Mouse (Mus musculus): ENCODE results near the gene Josd1. TPM values are rescaled to one million over a fixed set of nuclear protein-coding genes. Genes with fewer than 3 reads are reported as not detected.
A peak's percentile ranks its signal among the peaks of the same experiment; 100 is the strongest.
"Not testable (repeated sequence)": the region's sequence is repeated elsewhere in the genome, so short reads cannot be mapped to it uniquely, and the experiment has no call there.

Gene Josd1
- polyA plus RNA-seq, 2 experiments from 2014 or later, result 2.9 to 3.6 TPM

DNA sequence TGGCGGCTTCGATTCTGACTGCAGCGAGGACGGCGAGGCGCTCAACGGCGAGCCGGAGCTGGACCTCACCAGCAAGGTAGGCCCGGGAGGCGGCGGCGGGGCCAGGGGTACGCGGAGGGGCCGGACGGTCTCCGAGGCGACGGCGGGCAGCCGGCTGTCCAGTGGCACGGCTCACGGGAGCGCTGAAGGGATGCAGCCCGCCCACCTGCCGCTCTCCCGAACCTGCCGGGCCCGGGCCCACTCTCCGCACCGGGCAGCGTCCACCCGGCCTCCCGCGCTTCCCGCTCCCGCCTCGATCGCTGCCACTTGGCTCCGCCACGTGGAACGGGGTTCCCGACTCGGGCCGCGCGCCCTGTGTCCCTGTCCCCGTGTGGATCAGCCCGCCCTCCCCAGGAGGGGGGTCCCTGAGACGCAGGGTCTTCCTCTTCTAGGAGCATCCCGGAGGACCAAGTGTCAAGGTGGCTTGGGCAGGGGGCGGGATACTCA lies 3.3 kb upstream of the Josd1 start:
- no peak for ATAC-seq

DNA sequence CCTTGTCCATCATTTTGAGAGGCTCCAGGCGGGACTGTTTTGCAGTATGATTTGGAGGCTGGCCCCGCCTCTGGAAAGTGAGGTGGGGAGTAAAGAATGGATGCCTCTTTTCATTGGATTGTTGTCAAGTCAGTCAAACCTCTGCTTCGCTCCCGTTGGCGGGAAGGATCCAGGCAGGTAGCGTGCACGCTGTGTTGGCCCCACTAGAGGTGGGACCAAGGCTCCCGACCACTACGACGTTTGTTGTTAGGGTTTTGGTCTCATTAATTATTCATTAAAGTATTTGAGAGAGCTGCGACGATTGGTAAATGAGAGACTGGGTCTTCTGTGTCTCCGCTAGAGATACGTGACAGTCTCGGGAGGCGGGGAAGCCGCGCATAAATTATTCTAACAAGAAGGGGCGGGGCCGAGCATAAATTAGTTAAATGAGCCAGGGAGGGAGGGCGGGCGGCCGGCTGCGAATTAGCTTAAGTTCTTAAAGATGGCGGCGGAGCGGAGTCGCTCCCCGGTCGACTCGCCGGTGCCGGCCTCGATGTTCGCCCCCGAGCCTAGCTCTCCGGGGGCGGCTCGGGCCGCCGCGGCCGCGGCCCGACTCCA lies 2.8 kb upstream of the Josd1 start, which contains the start of gene Gtpbp1:
TSS of gene Gtpbp1 (plus strand) at position 420 of the 597 bp plus-strand sequence.
- ATAC-seq, result peak; percentile 78

DNA sequence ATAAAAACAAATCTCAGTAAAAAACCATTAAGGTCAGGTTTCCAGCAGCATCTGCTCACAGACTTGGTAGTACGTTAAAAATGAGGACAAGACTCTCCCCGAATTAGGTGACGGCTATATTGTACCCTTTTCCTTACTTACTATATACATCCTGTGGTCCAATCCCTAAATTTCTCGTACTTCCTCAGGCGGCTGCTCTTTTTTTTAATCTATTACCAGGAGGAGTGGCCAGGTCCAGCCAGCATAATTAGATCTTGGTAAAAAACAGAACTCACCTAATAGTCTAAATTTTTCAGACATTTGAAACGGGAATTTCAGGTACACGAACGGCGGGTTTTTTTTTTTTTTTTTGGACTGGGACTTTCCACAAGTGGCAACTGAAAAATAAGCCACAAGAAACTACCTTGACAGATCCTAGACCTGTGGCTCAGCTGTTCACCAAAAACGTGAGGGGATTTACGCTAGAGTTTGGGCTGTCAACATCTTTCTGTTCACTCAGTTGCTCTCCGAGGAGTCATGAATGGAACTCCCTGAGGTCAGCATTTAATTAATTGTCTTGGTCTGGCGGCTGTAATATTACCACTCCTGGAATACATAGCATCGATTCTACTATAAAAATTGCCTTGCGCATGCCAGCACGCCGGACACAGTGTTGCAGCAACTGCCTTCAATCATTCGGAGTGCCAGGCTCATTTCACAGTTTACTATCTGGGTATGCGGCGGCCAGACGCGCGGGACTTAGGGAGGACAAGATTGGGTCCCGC lies 2.1 kb upstream of the Josd1 start:
- no peak for ATAC-seq

DNA sequence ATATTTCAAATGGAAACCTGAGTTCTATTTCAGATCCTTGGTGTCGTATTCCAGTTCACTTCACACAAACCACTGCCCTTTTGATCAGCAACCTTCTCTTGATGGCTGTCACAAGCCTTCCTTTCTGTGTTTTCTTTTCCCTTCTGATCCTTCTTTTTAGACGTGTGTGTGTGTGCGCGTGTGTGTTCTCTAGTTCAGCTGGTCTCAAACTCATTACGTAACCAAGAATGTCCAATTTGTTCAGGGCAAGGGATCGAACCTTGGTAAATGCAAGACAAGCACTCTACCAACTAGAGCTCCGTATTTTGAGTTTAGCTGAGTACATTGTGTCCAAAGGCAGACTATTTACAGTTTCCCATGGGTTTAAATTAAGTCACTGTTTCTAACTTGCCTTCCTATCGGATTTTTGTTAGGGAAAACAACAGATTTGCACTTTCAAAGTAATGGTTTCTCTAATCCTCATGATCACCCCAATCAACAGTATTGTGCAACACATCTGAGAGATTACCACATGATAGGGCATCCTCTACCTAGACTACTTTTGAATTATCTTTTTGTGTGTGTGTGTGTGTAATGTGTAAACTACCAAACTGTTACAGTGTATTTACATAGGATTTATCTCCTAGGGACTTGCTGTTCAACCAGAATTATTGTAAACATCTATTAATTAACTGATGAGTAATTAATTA lies 693 bp upstream of the Josd1 start:
- ATAC-seq, result no peak

DNA sequence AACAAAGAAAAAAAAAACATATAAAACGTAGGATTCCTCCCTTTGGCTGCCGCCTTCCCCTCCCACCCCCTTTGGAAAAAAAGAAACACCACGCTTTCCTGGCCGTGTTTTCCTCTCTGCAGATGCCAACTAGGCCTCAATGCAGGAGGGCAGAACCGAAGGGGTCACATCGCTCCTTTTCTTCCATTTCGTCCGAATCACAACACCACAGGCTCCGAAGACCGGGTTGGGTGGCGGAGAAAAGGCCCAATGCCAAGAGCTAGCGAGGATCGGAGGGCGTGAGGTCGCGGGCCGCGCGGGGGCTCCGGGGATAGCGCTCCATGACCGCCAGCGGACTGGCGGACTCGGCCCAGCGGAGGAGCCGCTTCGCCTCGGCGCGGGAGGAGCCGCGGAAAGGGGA lies 544 bp downstream of the Josd1 start:
- no peak for ATAC-seq

DNA sequence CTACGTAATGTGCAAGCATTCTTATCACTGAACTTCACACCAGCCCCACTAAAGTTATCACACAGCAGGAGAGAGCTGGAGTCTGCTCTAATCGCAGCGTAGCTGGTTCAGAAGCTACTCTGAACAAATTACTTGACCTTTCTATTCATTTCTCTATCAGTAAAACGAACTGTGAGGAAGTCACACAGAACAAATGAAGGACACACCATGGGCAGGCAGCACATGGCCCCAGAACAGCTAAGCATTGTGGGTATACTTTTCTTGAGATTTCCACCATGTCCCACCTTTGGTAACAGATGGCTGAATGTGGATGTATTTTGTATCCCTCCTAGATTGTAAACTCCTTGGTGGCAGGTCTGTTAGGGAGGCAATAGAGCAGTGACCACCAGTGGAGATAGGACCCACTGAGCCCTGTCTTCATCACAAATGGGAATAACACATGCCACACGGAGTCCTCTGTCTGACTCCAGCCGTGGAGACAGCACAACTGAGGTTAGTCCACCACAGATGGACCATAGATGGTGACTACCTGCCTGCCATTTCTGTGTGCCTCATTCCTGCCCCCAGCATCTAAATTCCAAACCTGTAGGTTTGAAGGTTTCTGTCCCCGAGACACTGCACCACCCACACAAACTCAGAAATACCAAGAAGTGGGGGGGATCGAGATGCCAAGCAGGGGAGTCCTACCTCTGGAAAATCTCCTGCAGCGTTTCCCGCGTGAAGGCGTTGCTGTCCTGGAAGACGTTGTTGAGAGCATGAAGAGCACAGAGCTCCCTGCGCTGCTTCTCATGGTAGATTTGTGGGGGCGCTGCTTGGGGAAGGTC lies 1.5 kb downstream of the Josd1 start:
- ATAC-seq, result no peak

DNA sequence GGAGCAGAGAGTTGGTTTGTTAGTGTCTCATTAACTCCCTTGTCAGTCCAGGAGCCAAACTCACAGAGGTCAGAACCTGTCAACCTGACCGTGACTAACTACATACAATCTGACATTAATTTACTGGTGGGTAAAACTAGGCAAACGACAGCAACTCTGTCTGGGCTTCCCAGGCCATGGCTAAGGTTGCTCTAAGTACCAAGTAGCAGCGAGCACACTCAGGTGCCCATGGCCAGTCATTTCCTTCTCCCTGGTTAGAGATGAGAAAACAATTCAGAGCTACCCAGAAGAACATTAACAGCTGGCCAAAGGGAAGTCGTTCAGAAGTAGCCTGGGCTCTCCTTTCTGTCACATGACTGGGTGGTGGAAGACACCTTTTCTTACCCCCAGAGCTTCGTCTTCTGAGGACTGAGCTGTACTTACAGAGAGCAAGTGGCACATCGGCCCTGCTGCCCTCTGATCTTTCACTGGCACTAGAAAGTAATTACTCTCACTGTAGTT lies 2.5 kb downstream of the Josd1 start:
- no peak for ATAC-seq

DNA sequence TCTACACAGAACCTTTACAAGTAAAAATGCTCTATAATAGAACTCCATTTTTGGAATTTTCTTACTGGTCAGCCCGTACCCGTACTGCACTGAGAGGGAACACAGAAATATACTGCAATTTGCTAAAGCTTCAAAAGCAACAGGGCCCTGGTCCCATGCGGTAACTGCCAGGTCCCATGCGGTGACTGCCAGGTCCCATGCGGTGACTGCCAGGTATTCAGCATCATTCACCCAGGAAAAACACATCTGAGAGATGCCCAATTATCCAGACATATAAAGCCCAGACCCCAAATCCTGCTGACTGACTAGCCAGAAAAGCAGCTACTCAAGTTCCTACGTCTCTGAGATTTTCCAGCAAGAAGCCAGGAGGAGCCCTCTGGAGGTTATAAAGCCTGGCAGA lies 3.1 kb downstream of the Josd1 start:
- ATAC-seq, result no peak

DNA sequence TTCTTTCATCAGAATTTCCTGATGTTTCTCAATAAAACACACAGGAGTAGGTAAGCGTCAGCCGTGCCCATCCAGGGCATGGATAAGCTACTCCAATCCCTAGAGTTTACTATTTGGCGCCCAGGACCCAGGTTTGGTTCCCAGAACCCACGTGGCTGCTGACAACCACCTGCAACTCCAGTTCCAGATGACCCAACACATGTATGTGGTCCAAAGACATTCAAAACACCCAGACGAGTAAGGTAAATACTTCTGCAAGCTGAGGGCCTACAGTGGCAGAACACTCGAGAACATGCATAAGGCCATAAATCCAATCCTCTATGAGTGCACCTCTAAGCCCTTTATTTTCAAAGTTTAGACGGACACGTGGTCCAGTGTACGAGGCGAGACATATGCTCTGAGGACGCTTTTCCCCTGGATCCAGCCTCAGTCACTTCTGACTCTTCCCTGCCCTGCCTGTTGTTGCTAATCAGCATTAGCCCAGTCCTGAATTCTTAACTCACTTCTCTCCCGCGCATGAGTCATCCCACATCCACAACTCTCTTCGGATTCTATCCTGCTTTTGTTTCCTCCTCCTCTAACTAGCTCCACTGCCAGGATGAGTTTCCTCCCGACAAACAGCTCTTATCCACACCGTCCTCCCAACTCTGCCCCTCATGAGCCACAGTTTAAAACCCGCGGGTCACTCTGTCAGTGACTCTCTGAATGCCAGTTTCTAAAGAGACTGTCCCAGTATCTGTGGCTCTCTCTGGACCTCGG lies 3.8 kb downstream of the Josd1 start:
- ATAC-seq, result no peak

DNA sequence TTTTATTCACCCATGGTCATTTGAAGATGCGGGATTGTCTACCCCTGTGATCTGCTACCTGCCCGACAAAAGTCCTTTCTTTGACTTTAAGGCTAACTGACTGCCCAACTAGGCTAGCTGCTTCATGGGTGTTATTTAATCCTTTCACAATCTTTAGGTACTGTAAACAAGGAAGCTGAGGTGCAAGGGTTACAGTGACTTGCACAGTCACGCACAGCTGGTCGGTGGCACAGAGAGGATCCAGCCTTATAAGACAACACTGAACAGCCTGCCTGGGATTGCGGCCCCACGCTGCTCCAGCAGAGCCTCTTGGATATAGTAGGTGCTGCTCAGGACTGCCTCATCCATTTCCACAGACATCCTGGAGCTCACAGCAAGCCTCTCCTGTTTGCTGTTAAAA lies 4.6 kb downstream of the Josd1 start:
- no peak for ATAC-seq

DNA sequence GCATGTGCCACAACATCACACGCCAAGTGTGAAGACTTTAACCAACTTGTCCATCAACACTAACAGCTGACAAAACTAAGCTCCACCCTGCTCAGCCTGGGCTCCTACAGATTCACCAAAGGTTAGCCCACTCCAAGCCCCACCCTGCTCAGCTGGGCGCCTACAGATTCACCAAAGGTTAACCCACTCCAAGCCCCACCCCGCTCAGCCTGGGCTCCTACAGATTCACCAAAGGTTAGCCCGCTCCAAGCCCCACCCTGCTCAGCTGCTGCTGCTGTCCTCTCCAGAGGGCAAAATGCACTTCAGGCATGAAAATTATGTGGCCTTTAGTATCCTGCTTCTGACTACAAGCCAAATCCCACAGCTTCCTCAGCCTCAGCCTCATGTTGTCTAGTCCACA lies 5.7 kb downstream of the Josd1 start:
- no peak for ATAC-seq

DNA sequence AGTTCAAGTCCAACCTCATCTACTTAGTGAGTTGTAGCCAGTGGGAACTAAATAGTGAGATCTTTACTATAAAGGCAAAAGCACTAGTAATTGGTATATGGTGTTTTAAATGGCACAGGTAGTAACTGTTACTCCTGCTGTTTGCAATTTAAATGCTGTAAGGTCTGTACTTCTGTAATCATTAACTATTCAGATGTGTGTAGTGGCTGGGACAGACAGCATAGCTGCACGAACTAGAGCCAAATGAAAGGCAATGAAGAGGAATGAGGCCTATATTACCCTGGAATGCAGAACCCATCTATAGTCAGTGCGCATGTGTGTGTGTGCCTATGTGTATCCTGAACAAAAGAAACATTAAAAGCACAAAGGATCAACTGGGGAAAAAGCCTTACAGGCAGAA lies 9.8 kb downstream of the Josd1 start:
- ATAC-seq, result no peak

DNA sequence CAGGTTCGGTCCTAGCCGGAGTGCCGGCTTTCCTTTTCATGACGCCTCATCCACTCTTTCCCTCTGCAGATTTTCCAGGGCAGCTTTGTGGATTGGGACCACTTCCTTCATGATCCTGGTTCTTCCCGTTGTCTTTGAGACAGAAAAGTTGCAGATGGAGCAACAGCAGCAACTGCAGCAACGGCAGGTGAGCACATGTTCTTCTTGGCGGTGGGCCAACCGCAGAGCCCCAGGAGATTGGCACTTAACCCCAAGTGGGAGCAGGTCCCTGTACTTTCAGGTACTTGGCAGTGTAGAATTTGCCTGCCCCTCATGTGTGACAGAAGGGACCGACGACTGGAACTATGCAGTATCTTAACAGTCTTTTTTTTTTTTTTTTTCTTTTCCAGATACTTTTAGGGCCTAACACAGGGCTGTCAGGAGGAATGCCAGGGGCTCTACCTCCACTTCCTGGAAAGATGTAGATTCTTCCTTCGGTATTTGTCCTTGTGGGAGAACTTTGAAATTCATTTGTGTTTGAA lies 15.8 kb downstream of the Josd1 start:
- ATAC-seq, result not testable (repeated sequence)

DNA sequence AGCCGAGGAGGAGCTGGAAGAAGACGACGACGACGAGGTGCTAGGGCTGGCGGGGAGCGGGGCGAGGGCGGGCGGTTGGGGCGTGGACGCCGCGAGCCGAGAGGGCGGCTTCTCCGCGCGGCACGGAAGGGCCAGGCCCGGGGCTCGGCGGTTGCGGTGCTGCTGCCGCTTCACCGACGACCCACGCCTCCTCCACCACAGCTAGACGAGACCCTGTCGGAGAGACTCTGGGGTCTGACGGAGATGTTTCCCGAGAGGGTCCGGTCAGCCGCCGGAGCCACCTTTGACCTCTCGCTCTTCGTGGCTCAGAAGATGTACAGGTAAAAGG lies 16.8 kb downstream of the Josd1 start:
- ATAC-seq, result peak; percentile 45

DNA sequence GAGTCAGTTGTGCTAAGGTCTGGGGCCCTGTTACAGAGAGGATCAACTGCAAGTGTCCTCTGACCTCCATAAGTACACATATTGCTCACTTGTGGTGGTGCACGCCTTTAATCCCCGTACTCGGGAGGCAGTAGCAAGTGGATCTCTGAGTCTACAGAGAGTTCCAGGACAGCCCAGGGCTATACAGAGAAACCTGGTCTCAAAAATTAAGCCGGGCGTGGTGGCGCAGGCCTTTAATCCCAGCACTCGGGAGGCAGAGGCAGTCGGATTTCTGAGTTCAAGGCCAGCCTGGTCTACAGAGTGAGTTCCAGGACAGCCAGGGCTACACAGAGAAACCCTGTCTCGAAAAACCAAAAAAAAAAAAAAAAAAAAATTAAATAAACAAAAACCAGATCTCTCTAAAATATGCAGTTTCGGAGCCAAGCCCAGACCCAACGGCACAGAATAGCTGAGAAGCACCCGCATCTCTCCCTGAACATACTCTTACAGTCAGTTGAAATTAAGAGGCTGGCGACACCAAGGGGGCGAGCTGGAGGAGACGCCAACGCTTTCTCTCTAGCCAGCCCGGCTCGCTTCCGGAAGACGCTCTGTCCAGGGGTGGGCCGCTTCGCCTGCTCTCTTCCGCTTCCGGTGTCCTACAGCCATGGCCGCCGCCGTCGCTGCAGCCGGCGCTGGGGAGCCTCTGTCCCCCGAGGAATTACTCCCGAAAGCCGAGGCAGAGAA lies 17.3 kb downstream of the Josd1 start, which contains the start of gene Tomm22:
TSS of gene Tomm22 (plus strand) at position 613 of the 723 bp plus-strand sequence.
- ATAC-seq, result peak; percentile 94

DNA sequence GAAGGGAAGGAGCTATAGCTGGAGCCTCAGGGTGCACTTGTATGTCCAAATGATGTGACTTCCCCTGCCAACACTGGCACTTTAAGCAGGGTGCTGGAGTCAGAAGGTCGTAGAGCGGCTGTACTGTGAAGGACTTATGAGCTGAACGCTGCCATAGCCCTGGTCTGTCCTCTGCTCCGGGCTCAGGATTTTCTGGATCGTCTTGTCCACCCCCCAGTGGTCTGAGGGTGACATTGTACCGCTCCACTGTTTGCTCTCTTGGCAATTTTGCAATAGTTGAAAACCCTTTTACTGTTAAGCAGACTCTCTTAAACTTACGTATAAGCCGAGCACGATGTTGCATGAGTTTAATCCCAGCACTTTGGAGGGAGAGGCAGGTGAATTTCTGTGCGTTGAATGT lies 18.5 kb downstream of the Josd1 start:
- ATAC-seq, result no peak

DNA sequence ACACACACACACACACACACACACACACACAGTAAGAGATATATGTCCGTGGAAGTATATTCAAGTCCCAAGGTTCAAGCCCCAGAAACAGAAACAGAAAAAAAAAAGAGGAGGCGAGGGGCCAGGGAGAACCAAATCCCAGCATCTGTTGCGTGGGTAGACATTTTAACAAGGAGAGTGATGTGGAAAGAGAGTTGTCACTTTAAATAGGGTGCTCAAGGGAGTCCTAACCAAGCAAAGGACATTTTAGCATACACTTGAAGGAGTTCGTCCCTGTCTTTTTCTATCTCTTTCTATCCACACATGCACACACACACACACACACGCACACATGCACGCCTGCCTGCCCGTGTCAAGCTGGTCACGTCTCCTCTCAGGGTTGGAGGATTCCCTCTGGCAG lies 23.1 kb downstream of the Josd1 start:
- ATAC-seq, result no peak

DNA sequence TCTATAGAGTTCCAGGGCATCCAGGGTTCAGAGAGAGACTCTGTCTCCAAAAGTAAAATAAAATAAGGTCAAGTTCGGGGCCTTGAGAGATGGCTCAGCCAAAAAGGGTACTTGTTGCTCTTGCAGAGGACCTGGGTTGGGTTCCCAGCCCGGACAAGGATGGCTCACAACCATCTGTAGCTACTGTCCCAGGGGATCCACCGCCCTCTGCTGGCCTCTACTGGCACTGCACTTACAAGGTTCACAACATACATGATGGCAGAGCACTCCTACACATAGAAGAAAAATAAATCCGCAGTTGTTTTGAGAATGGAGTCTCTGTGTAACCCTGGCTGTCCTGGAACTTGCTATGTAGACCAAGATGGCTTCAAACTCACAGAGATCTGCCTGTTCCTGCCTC lies 25.9 kb downstream of the Josd1 start:
- no peak for ATAC-seq

DNA sequence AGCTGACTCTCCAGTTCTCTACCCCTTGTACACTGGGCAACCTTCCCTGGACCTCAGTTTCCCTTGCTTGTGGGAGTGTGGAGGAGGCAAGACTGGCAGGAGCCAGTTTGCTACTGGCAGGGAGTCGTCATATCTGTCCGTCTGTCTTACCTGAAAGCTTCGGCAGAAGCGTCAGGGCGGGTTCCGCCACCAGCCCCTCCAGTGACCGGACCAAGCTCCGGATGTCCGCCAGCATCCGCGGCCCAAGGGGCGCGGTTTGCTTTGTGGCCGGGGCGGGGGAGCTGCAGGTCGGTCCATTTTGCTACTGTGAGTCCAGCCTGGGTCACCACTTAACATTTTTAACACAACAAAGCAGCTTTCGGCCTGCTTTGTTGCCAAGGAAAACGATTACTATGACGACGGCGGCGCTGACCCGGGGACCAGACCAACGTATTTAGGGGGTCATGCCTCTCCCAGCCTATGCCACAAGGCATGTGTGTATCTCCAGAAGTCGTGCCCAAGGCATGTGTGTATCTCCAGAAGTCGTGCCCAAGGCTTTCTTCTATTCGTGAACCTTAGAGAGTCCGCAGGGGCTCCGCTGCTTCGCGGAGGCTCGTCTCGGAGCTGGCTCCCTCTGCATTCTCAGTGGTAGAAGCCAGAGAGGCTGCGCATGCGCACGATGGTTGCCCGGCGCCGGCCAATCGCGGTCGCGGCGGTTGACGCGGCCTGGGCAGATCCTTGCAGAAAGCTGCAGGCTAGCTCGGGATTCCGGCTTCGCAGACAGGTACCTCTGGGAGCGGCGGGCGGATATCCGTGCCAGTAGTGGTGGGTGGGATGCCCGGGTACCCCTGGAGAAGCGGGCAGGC lies 29.0 kb downstream of the Josd1 start, which contains the start of the genes Fam227a and Cby1:
TSS of gene Fam227a (minus strand) at position 426 of the 845 bp plus-strand sequence.
TSS of gene Cby1 (plus strand) at position 669 of the 845 bp plus-strand sequence.
- ATAC-seq, result peak; percentile 72

All from activated CD4-positive, CD25-positive, alpha-beta regulatory T cell, adult 4 months (primary cell).